Mouse (Mus musculus): ENCODE measurements around the gene Ascl1. TPM values are rescaled to one million over a fixed set of nuclear protein-coding genes. Genes with fewer than 3 reads are reported as not detected.
A peak's percentile ranks its signal among the peaks of the same experiment; 100 is the strongest.

Gene Ascl1
- polyA plus RNA-seq, 1 experiment from 2014 or later = 10.3 TPM

DNA sequence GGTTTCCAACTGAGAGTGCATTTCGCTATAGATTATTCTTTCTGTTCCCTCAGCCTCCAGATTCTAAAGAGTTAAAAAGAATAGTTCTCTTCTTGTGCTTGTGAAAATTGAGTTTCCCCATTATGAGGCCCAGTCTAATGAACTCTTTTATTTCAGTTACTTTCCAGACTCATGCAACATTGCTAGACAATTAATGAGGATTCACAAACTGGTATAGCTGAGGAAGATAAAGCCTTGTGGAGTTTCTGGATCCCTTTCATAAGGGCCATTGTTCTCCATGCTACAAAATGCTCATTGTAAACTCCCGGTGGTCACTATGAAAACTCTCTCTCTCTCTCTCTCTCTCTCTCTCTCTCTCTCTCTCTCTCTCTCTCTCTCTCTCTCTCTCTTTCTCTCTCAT lies 18.5 kb downstream of the Ascl1 start:
- Histone ChIP-seq H3K4me1 (replicated peaks) (no peaks in the 10 kb centered on the region), H3K9me3 (no peaks in the 10 kb centered on the region), H3K9ac (no peak overlapping the region), H3K4me3 (replicated peaks) (no peak overlapping the region), H3K27ac (no peak overlapping the region), H3K36me3 (no peaks in the 10 kb centered on the region), H3K27me3 (replicated peaks) (0 out of 2 replicates have a peak, but pooled peaks cover 2% of the 10 kb centered on the region), H3K4me2 (replicated peaks) (no peak overlapping the region)
- 72% methylated on average over 2 of the region's 2 CpGs for WGBS
- ATAC-seq = no peak

DNA sequence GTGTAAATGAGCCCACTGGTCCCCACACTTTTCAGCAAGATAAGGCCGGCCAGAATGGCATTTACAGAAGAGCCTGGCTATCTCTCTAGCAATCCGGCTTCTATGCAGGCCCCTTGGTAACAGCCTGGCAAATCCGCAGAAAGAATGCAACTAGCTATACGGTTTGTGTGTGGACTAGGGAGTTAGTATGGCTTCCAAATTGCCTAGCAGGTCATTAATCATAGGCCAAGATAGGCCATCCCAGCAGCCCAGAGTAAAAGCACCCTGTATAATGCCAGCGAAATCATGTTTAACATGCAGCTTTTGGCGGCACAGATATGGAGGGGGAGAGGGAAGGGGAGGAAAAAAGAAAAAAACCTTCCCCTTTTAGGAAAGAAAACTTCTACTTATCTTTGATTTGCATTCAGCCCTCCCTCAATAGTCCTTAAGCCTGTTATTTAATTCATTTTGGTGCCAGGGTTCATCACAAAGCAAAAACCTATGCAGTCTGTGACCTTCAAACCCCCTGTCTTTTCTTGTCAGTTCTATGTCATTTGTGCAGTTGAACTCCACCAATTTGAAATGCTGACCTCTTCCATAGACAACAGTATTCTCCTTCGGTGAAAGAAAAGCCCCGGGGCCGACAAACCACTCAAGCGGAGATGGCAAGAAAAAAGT lies 19.9 kb downstream of the Ascl1 start:
- Histone ChIP-seq H3K4me2 (replicated peaks) (no peak overlapping the region), H3K9me3 (no peaks in the 10 kb centered on the region), H3K9ac (no peak overlapping the region), H3K36me3 (no peaks in the 10 kb centered on the region), H3K27ac (no peak overlapping the region), H3K4me3 (replicated peaks) (no peak overlapping the region), H3K27me3 (replicated peaks) (0 out of 2 replicates have a peak, but pooled peaks cover 2% of the 10 kb centered on the region), H3K4me1 (replicated peaks) (no peaks in the 10 kb centered on the region)
- 73% methylated on average over 10 of the region's 10 CpGs for WGBS
- ATAC-seq = no peak

DNA sequence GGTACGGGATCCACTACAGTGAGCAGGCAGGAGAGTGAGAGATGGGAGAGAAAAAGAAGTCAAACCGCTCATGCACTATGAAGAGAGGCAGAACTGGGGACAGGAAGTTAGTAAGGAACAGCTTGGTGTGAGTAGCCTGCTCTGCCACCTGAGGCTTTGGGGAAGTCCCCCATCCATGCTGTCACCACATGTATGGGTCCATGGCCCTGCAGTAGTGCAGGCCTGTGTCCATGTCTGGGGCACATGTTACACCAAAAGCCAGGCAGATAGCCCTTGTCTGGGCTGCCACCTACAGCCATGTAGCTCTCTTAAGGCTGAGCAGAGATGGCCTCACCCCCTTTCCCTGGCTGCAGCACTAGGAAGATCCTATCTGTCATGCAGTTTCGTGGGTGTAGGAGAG lies 42.7 kb downstream of the Ascl1 start:
- H3K4me2 ChIP-seq (replicated peaks) = no peak overlapping the region
- no peaks in the 10 kb centered on the region for H3K9me3 ChIP-seq
- no peak overlapping the region for H3K4me3 ChIP-seq (replicated peaks)
- no peak overlapping the region for H3K27ac ChIP-seq
- H3K27me3 ChIP-seq (replicated peaks) = no peaks in the 10 kb centered on the region
- no peaks in the 10 kb centered on the region for H3K4me1 ChIP-seq (replicated peaks)
- H3K9ac ChIP-seq = no peak overlapping the region
- H3K36me3 ChIP-seq = no peaks in the 10 kb centered on the region
- WGBS = 92% methylated on average over 3 of the region's 3 CpGs
- no peak for ATAC-seq

DNA sequence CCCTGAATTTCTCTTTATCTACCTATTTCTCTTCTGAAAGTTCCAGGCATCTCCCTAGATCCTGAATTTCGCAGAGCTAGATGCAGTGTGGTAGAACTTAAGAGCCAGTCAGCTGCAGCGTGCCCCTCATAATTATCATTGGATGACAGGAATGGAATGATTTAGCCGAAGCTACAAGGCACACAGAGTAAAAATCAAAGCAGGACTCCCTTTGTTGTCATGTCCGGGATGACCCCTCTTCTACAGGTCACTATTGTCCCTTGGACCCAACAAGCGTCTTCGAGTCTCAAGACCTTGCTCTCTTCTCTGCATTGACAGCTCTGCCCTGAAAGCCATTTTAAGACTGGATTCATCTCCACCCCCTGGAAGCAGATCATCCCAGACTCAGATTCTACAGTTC lies 44.1 kb downstream of the Ascl1 start:
- WGBS = 82% methylated on average over 6 of the region's 6 CpGs

DNA sequence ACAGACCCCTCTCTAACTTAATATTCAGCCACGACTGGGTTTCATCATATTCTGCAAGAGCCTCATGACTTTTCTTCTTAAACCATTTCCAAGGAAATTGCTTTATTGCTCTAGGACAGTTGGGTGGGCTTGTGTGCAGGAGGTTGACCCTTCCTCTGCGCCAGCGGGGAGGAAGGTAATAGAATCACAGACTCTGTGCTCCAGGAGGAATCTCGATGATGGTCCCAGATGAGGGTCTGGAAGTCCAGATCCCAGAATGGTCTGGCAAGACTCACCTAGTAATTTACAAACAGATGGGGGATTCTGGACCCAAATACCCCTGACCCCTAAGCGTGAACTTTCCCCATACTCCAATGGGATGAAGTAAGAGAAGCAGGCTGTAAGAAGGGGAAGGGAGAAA lies 45.2 kb downstream of the Ascl1 start:
- no peak for ATAC-seq
- WGBS = 44% methylated on average over 5 of the region's 5 CpGs

More for the DNA sequence above, 44.1 kb downstream of the Ascl1 start:
- no peaks in the 10 kb centered on the region for H3K27me3 ChIP-seq (replicated peaks)
- H3K4me1 ChIP-seq (replicated peaks) = no peaks in the 10 kb centered on the region
- ATAC-seq = no peak
- no peak overlapping the region for H3K27ac ChIP-seq
- H3K4me3 ChIP-seq (replicated peaks) = no peak overlapping the region
- no peak overlapping the region for H3K9ac ChIP-seq
- H3K4me2 ChIP-seq (replicated peaks) = no peak overlapping the region
- H3K9me3 ChIP-seq = no peaks in the 10 kb centered on the region
- H3K36me3 ChIP-seq = no peaks in the 10 kb centered on the region

DNA sequence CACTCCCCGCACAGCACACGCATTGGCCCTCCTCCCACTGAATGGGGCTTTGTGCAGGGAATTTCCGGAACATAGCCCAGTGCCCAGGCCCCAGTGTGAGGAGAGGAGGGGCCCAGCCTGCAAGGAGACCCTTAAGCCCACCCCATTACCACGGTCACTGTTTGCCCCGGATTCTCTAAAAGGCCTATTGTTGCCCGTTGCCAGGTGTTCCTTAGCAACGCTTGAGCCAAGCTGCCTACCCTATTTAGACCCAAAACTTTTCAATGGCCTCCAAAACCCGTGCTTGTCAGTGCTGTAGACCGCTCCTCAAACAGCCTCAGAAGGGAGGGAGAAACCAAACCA lies 45.7 kb downstream of the Ascl1 start:
- WGBS = 0% methylated on average over 9 of the region's 9 CpGs
- peak; percentile 68 for ATAC-seq
- H3K4me3 ChIP-seq (replicated peaks) = no peak overlapping the region
- no peak overlapping the region for H3K4me2 ChIP-seq (replicated peaks)
- no peaks in the 10 kb centered on the region for H3K36me3 ChIP-seq
- no peaks in the 10 kb centered on the region for H3K4me1 ChIP-seq (replicated peaks)
- H3K9me3 ChIP-seq = no peaks in the 10 kb centered on the region
- no peak overlapping the region for H3K9ac ChIP-seq
- no peaks in the 10 kb centered on the region for H3K27me3 ChIP-seq (replicated peaks)
- H3K27ac ChIP-seq = no peak overlapping the region

More for the DNA sequence above, 45.2 kb downstream of the Ascl1 start:
- Histone ChIP-seq H3K4me3 (replicated peaks) (no peak overlapping the region), H3K27ac (no peak overlapping the region), H3K4me1 (replicated peaks) (no peaks in the 10 kb centered on the region), H3K27me3 (replicated peaks) (no peaks in the 10 kb centered on the region), H3K9ac (no peak overlapping the region), H3K36me3 (no peaks in the 10 kb centered on the region), H3K4me2 (replicated peaks) (no peak overlapping the region), H3K9me3 (no peaks in the 10 kb centered on the region)

DNA sequence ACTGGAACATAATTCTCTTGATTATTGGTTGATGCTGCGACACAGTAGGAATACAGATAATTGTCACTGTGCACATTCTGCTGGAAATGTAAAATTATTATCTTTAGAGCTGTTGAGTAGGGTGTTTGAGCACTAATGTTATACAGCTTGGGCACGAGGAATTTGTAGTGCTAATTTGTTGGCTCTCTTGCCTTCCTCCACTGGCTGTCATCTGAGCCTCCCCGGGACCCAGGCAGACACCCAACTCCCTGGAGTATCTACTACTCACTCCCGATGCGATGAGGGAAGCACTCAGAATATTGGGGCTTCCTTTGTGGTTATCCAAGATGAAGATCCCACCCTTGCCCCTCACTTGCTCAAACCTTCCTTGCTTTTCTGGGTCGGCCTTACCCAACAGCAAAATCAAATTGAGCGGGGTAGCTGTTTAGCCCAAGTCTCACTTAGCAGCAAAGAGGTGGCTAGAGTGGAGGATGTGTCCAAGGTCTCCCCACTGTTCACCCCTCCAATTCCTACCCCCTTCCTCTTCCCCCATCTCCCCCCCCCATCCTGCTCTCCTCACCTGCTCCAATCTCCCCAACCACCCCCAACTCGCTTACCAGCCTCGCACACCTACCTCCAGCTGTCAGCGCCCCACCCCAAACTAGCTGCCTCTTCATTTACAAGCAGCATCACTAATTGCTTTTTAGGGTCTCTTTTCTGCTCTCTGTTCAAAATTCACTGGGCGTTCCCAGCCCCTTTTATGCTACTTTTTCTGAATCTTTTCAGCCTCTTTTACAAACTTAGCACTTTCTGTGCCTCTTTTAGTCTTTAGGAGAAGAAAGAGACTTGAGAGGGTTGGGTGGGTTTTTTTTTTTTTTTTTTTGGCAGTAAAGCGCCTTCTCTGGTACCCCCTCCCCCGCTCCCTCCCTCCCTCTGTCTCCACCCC lies 46.4 kb downstream of the Ascl1 start:
- Histone ChIP-seq H3K27ac (no peak overlapping the region), H3K27me3 (replicated peaks) (no peaks in the 10 kb centered on the region), H3K4me2 (replicated peaks) (no peak overlapping the region), H3K9me3 (no peaks in the 10 kb centered on the region), H3K4me3 (replicated peaks) (no peak overlapping the region), H3K4me1 (replicated peaks) (no peaks in the 10 kb centered on the region), H3K9ac (no peak overlapping the region), H3K36me3 (no peaks in the 10 kb centered on the region)
- 30% methylated on average over 13 of the region's 13 CpGs for WGBS
- ATAC-seq = no peak

DNA sequence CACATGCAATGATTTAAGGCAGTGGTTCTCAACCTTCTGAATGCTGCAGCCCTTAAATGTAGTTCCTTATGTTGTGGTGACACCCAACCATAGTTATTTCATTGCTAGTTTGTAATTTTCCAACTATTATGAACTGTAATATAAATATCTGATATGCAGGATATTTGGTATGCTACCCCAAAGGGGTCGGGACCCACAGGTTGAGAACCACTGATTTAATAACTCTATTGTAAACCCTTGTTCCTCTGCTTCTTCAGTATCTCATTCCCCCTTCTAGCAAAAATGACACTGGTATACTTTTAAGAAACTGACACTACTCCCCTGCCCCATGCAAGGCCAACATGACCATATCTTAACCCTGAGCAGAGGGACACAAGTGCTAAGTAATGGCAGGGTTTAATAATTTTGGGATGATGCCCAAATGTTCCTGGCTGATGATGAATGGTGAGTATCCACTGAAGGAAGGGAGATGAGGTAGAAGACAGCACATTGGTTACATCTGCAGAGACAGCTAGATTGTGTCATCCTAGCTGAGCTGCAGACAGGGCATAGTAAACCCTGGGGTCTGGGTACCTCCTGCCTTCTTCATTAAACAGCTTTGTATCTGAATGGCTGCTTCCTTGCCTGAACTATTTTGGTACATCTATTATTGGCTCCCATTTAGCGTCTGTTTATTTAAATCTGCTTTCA lies 47.2 kb downstream of the Ascl1 start:
- no peak for ATAC-seq
- WGBS = 73% methylated on average over 2 of the region's 2 CpGs
- H3K4me1 ChIP-seq (replicated peaks) = no peaks in the 10 kb centered on the region

More for the DNA sequence above, 47.2 kb downstream of the Ascl1 start:
- Histone ChIP-seq H3K27me3 (replicated peaks) (no peaks in the 10 kb centered on the region), H3K4me2 (replicated peaks) (no peak overlapping the region), H3K9me3 (no peaks in the 10 kb centered on the region), H3K27ac (no peak overlapping the region), H3K9ac (no peak overlapping the region), H3K36me3 (no peaks in the 10 kb centered on the region), H3K4me3 (replicated peaks) (no peak overlapping the region)

Other genes with a start within 250 kb of the Ascl1 start
- 2.3 and 2.8 TPM in 2 replicates for gene Pah, start 28.1 kb upstream of the Ascl1 start, polyA plus RNA-seq (2015; fragmentation: Nextera tagmentation; extraction: Ambion mirVana)